Mouse (Mus musculus): ENCODE results near the gene Slc7a10.
"Not testable (repeated sequence)": the region's sequence is repeated elsewhere in the genome, so short reads cannot be mapped to it uniquely, and the experiment has no call there.

Gene Slc7a10

GRCm38 (mm10) chr7:35175533-35175932 lies 10.7 kb upstream of the Slc7a10 start:
- no peak for DNase-seq

- peak in 1 of 2 experiments; percentile 28 for DNase-seq
Observed at GRCm38 (mm10) chr7:35176412-35177381, 9.5 kb upstream of the Slc7a10 start.

- no peak for DNase-seq
Observed at GRCm38 (mm10) chr7:35184833-35185724, 1.1 kb upstream of the Slc7a10 start.

DNA sequence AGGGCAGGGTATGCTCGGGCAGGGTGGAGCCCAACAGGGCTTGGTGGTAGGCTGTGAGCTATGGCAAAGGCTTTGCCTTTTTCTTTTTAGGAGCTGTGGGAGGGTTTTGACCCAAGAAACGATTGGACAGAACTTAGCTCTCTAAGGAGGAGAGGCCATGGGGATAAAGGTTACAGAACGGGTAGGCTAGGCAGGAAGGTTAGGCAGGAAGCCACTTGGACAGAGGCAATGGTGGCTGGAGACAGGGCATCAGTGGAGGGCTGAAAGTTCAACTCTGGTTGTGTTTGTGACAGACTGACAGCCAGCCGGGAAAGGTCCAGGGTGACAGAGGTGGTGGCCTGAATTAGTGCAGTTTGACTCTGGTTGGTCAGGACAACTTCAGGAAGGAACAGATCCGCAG lies 3.5 kb downstream of the Slc7a10 start:
- DNase-seq, result no peak

GRCm38 (mm10) chr7:35191276-35191675 lies 5.1 kb downstream of the Slc7a10 start:
- DNase-seq, result no peak

DNA sequence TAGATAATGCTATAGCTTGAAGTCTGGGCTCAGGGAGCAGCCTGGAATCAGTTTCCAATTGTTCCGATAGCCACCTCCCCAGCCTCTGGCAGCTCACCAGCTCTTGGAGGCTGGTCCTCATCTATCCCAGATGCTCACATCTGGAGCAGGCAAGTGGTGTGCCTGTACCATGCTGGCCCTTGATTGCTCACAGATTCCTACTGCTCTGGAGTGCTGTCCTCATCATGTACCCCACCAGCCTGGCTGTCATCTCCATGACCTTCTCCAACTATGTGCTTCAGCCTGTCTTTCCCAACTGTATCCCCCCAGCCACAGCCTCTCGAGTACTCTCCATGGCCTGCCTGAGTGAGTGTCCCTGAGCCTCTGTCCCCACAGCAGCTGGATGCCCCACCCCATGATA lies 10.8 kb downstream of the Slc7a10 start:
- DNase-seq, result no peak

DNA sequence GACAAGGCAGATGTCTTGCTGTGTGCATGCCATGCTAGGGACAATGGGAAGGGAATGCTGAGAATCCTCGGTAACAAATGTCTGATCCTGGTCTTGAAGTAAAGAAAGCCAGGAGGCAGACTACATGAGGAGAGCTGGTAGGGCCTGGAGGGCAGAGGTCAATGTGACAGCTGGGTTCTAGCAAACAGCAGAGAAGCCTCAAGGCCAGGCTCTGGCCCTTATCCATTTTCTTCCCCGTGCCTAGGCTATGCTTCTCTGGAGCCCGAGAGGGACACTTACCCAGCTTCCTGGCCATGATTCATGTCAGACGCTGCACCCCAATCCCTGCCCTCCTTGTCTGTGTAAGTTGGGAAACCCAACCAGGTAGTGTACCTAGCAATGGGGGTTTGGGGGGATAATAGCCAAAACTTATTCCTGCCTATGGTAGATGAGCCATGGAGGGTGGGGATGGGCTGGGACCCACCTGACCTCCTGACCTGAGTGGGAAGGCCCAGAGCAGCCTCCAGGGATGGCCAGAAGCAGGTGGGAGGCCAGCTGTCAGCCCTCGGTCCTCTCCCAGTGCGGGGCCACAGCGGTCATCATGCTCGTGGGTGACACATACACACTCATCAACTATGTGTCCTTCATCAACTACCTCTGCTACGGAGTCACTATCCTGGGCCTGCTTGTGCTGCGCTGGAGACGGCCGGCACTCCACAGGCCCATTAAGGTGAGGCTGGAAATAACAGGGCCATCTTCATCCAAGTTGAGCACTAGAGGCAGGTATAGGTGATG lies 13.0 kb downstream of the Slc7a10 start:
- no peak for DNase-seq

DNA sequence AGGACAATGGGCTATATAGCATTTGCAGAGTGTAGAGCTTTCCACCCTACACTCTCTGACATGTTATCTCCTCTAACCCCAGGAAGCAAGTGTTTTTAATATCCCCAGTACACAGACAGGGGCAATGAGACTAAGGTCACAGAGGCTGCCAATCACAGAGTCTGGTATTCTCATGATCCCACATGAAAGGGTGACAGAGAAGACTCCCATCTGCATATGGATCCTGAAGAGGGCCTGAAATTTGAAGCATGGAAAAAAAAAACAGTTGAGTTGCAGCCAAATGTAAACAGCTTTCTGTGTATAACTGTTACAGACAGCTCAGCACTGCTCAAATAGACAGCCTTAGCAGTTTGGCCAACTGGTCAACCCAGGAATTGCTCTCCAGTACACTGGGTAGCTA lies 13.6 kb downstream of the Slc7a10 start:
- no peak for DNase-seq

- no peak for DNase-seq
Observed at GRCm38 (mm10) chr7:35211791-35212190, 25.6 kb downstream of the Slc7a10 start.

GRCm38 (mm10) chr7:35214442-35215222 lies 28.4 kb downstream of the Slc7a10 start:
- DNase-seq, result no peak

DNA sequence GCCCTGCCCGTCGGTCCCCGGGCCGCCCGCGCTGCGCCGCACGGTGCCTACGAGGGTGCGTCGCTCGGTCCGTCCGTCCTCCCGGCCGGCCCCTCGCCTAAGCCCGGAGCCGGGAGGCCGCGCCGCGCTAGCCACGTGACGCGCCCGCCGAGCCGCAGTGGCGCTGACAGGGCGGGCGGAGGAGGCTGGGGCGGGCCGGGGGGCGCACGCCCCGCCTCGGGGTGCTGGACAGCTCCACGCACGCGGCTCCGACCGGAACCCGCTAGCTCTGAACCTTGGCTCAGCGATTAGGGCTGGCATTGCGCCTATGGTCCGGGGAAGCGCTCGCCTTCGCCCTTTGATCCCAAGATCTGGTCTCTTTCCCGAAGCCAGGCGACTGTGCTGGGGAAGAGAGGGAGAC lies 29.0 kb downstream of the Slc7a10 start, which contains the start of gene Lrp3:
Gene Lrp3, minus strand, starts transcription at position 274 of the 400 bp plus-strand sequence.
- DNase-seq, result peak in 1 of 2 experiments; percentile 12

DNA sequence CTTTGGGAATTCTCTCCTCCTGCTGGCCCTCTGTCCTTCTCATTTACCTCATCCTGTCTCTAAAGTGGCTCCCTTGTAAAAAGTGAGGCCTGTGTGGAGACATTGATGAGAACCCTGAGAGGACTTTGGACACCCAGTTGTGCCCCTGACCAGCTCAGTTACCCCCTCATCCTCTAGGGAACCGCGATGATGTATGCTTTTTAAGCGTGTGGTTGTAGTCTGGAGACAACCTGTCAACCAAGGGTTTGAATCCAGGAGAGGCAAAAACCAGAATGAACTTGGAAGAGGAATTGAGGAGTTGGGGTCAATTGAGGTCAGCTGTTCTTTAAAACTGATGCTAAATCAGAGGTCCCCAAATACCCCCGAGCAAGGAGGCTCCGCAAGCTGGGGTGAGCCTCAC lies 29.5 kb downstream of the Slc7a10 start:
- no peak for DNase-seq

DNA sequence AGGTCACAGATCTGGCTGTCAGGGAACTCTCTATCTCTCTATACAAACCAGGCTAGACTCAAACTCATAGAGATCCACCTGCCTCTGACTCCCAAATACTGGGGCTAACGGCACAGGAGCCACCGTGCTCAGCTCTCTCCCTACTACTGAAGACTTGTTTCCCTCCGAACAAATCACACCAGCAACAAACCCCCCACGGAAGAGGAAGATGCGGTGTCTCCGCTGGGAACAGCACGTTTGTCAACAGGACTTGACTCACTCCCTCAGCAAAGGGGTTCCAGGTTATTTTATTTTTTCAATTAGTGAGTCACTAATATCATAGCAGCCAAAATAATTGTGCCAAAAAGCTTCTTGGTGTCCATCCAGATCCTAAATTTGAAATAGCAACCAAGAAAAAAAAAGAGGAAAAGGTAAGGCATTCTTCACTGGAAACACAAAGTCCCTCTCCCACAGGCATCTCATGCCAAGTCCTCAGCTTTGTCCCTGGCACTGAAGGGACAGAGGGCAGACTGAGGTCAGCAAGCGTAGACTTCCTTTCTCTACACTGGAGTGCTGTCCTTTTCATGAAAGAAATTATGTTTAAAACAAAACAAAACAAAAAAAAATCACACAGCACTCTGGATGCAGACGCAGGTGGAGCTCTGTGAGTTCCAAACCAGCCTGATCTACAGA lies 34.6 kb downstream of the Slc7a10 start:
- no peak for DNase-seq

- DNase-seq, result no peak
Observed at GRCm38 (mm10) chr7:35230333-35230732, 44.1 kb downstream of the Slc7a10 start.

DNA sequence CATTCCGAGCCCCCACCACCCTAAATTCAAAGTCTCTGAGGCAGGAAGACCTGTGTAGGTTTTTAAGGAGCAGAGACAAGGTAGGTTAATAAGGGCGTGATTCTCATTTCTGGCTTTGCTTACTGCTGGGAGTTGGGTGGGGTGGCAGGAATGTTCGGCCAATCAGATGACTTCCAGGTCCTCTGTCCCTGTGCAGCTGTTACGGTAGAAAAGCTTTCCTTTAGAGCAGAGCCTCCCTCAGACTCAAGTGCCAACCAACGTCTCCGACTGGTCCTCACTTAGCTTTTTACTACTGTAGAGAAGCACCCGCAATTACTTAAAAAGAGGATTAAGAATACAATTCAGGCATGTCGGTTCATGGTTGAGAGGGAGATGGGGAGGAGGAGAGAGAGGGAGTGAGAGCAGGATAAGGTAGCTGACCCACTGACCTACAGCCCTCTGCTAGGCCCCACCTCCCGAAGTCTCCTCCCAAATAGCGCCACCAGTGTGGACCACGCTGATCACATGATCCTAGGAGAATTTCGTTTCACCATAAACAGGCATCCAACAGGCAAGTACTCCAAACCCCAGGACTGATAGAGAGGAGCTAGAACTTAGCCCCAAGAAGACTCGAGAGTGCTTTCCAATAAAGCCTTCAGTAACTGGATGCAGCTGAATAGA lies 46.7 kb downstream of the Slc7a10 start:
- no peak for DNase-seq

DNA sequence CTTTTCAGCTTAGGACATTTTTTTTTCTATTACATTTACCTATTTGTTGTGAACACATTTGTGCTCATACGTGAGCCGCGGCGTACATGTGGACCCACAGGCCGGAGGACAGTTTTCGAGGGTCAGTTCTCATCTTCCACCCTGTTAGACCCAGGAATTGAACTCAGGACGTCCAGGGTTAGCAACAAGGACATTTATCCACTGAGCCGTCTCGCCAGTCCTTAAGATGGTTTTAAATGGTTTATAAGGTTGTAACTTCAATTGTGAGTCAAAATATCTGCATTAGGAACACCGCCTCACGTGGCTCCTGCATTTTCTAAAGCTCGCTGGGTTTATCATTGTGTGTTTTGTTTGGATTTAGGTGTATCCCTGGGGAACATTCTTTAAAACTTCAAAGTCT lies 47.7 kb downstream of the Slc7a10 start:
- DNase-seq, result no peak

GRCm38 (mm10) chr7:35234361-35235245 lies 48.4 kb downstream of the Slc7a10 start:
- peak; percentile 92 to 93 for DNase-seq

GRCm38 (mm10) chr7:35235308-35235707 lies 49.1 kb downstream of the Slc7a10 start:
- DNase-seq, result peak in 1 of 2 experiments; percentile 28

DNA sequence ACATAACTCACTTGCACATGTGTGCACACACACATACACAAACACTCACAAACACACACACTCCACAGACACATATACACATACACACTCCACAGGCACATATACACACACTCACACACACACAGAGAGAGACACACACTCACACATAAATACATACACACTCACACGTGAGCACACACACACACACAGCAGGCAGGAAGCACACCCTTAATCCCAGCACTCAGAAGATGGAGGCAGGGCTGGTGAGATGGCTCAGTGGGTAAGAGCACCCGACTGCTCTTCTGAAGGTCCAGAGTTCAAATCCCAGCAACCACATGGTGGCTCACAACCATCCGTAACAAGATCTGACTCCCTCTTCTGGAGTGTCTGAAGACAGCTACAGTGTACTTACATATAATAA lies 51.8 kb downstream of the Slc7a10 start:
- DNase-seq, result not testable (repeated sequence)

Data from spleen, adult 18-20 months (tissue).